Mouse (Mus musculus) thymus, adult 2 months (tissue): Measurements from ENCODE around the gene Thoc5.

Experiments used
- CTCF ChIP-seq: fragments of 200-500 bp; IDR thresholded peaks from 2 replicates; pipeline ENCODE4 v1.5.1; 2012; ENCODE audit warnings: mild to moderate bottlenecking, control low read depth, low read length, moderate library complexity, borderline replicate concordance; ENCODE audit not compliant: control insufficient read depth, poor library complexity, insufficient read depth; ENCODE audit errors: extremely low read depth
- POLR2A ChIP-seq: fragments of 200-500 bp; IDR thresholded peaks from 2 replicates; pipeline ENCODE4 v1.6.1; 2012; ENCODE audit warnings: mild to moderate bottlenecking, low read length, control low read depth, moderate library complexity; ENCODE audit not compliant: control insufficient read depth, poor library complexity, insufficient read depth; ENCODE audit errors: extremely low read depth

- TF ChIP-seq CTCF (no peak), POLR2A (no peak)
Observed at GRCm38 (mm10) chr11:4900437-4900836, 5.3 kb downstream of the Thoc5 start.
